Mouse (Mus musculus): ENCODE results near the gene Vmn2r103. TPM values are rescaled to one million over a fixed set of nuclear protein-coding genes. Genes with fewer than 3 reads are reported as not detected.

Gene Vmn2r103
- polyA plus RNA-seq (2017; shearing (Covaris generic)): not detected

DNA sequence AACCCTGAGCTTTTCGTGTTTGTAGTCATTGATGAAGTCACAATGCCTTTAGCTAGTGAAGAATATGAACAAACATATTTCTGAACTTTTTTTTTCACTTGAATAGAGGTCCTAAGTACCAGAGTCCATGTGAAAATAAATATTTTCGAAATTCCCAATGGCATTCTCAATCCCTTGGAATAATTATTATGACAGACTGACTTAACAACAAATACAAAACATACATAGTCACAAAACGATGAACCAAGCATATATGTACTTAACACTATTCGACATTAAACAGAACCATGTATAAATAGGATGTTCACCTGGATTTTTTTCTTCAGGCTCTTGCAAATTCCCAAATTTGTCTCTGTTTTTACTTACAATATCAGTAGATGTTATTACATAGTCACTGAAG is at the start of gene Vmn2r103:
Vmn2r103 (plus strand) TSS at position 301 of the 400 bp plus-strand sequence.
- ATAC-seq: no peak

DNA sequence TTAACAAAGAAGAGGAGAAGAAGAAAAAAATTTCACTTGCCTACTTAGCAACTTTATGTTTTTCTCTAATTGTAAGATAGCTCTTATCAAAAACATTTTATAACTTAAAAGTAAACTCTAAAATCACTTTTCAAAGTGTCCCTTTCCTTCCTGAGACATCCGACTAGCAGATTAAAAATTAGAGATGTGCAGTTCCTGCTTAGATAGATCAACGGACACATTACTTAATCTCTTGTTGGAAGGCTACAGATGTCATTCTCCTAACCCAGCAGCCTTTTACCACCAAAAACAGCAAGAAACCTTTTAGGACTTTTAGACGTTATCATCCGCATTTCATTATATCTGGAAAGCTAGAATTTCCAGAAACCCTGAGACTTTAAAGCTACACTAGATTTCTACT is 5.8 kb downstream of the Vmn2r103 start:
- no peak for ATAC-seq

DNA sequence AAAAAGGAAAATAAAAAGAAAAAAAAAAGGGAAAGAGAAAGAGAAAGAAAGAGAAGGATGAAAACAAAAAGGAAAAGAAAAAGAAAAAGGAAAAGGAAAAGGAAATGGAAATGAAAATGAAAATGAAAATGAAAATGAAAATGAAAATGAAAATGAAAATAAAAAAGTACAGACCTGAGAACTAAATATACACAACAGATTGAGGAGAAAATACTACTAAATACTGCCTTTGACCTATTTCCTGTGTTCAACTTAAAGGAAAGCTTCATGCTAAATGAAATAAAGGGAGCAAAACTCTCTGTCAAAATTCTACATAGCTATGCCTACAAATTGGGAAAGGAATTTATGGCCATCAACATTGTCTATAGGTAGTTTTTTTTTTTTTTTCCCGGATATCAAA is 16.1 kb downstream of the Vmn2r103 start:
- peak; percentile 50 for ATAC-seq

Other genes starting within 250 kb of the Vmn2r103 start
- gene Vmn2r101, start 196.1 kb upstream of the Vmn2r103 start, polyA plus RNA-seq (2017; shearing (Covaris generic)): not detected
- gene Vmn2r102, start 113.0 kb upstream of the Vmn2r103 start, polyA plus RNA-seq (2017; shearing (Covaris generic)): under 1 TPM in 1 of 3 experiments, not detected in 2; 0.03 TPM

All from inflammation-experienced regulatory T-cells, adult 6 months (primary cell).